Mouse (Mus musculus) stomach, postnatal 0 days (tissue): ENCODE data around the gene Olfr1564.

ENCODE experiments used
- CTCF ChIP-seq: IDR thresholded peaks from 2 replicates; pipeline ENCODE4 v1.5.1; 2016; ENCODE audit warnings: antibody characterized with exemption, low read depth, mild to moderate bottlenecking, moderate library complexity
- EP300 ChIP-seq: optimal IDR thresholded peaks from 2 replicates; pipeline ENCODE3; 2016; ENCODE audit warnings: antibody characterized with exemption

DNA sequence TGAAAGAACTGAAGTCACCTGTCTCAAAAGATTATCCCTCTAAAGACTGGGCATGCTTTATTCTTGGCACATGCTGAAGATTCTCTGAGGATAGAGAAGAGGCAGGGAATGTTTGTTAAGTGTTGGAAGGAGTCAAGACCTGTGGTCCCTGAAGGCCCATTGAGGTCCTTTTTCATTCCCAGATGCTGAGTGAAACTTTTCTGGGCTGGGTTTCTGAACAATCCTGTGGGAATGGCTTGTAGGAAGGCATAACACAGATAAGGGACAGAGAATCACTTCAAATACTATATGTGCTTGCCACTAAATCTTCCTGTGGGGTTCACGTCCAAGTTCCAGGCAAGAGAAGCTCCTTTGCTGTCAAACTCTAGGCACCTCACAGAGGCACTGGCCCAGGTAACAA lies 42.9 kb upstream of the Olfr1564 start, which contains the start of gene Olfr63:
- TF ChIP-seq CTCF = no peak
- no peak for TF ChIP-seq EP300
